21 mouse cellular contexts compared by ENCODE assay signal in the genomic region with DNA sequence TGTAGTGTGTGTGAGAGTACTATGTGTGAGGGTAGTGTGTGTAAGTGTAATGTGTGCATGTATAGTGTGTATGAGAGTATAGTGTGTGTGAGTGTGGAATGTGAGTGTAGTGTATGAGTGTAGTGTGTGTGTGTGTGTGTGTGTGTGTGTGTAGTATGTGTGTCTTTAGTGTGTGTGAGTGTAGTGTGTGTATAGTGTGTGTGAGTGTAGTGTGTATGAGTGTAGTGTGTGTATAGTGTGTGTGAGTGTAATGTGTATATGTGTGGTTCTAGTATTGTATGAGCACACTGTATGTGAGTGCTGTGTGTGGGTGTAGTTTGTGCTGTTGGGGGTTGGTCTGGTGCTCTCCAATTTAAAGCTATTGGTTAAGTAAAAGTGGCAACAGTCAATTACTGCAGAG.
DNase-seq lines count a peak whose midpoint lies in the region; ATAC-seq lines count a peak whose summit lies in the region.
"Had no signal": no experiment of that assay in that cellular context is flagged by ENCODE, and none has a peak within 500 bp of the region (broad histone marks: within the 10 kb centered on the region; RNA-seq: fewer than 3 reads in every experiment).

No protein-coding gene starts in this region.

- no peaks in the 10 kb centered on the region for H3K27me3 ChIP-seq in embryonic facial prominence, embryonic 11.5 days (ENCODE audit: control insufficient read depth, insufficient read depth, low read length)
- no peaks in the 10 kb centered on the region for H3K27me3 ChIP-seq in embryonic facial prominence, embryonic 10.5 days (replicated peaks; ENCODE audit: low read depth, poor library complexity, severe bottlenecking)
- no peaks in the 10 kb centered on the region for H3K27me3 ChIP-seq in forebrain, embryonic 13.5 days
- H3K27me3 ChIP-seq in forebrain, embryonic 16.5 days (replicated peaks; ENCODE audit: control insufficient read depth, insufficient read depth, low read length) = no peaks in the 10 kb centered on the region
- no peaks in the 10 kb centered on the region for H3K27me3 ChIP-seq in limb, embryonic 12.5 days
- H3K27me3 ChIP-seq in limb, embryonic 10.5 days (ENCODE audit: low read depth, poor library complexity, severe bottlenecking) = no peaks in the 10 kb centered on the region
- H3K27me3 ChIP-seq: CH12.LX, Patski had no signal

- H3K4me3 ChIP-seq in embryonic facial prominence, embryonic 11.5 days (ENCODE audit: low read depth, low read length) = no peak overlapping the region
- no peak overlapping the region for H3K4me3 ChIP-seq in embryonic facial prominence, embryonic 10.5 days
- H3K4me3 ChIP-seq in forebrain, embryonic 13.5 days = no peak overlapping the region
- no peak overlapping the region for H3K4me3 ChIP-seq in forebrain, embryonic 16.5 days (replicated peaks; ENCODE audit: low read length)
- H3K4me3 ChIP-seq in limb, embryonic 12.5 days (replicated peaks) = no peak overlapping the region
- H3K4me3 ChIP-seq in limb, embryonic 10.5 days = no peak overlapping the region

- H3K4me1 ChIP-seq in embryonic facial prominence, embryonic 11.5 days (ENCODE audit: control insufficient read depth, insufficient read depth, low read length) = no peaks in the 10 kb centered on the region
- no peaks in the 10 kb centered on the region for H3K4me1 ChIP-seq in embryonic facial prominence, embryonic 10.5 days
- H3K4me1 ChIP-seq in forebrain, embryonic 13.5 days = no peaks in the 10 kb centered on the region
- H3K4me1 ChIP-seq in forebrain, embryonic 16.5 days (replicated peaks; ENCODE audit: control insufficient read depth, insufficient read depth, low read length) = no peaks in the 10 kb centered on the region
- H3K4me1 ChIP-seq in limb, embryonic 12.5 days (replicated peaks) = no peaks in the 10 kb centered on the region
- no peaks in the 10 kb centered on the region for H3K4me1 ChIP-seq in limb, embryonic 10.5 days

- H3K9me3 ChIP-seq in embryonic facial prominence, embryonic 11.5 days (replicated peaks; ENCODE audit: control insufficient read depth, low read length) = no peaks in the 10 kb centered on the region
- no peaks in the 10 kb centered on the region for H3K9me3 ChIP-seq in embryonic facial prominence, embryonic 10.5 days
- H3K9me3 ChIP-seq in forebrain, embryonic 13.5 days (replicated peaks) = no peaks in the 10 kb centered on the region
- no peaks in the 10 kb centered on the region for H3K9me3 ChIP-seq in forebrain, embryonic 16.5 days (ENCODE audit: control insufficient read depth, low read length)
- no peaks in the 10 kb centered on the region for H3K9me3 ChIP-seq in limb, embryonic 12.5 days
- no peaks in the 10 kb centered on the region for H3K9me3 ChIP-seq in limb, embryonic 10.5 days (replicated peaks)
- H3K9me3 ChIP-seq: G1E had no signal

- no peak overlapping the region for H3K9ac ChIP-seq in embryonic facial prominence, embryonic 11.5 days (replicated peaks; ENCODE audit: low read length)
- no peak overlapping the region for H3K9ac ChIP-seq in forebrain, embryonic 13.5 days
- H3K9ac ChIP-seq in forebrain, embryonic 16.5 days (replicated peaks; ENCODE audit: low read depth, low read length) = no peak overlapping the region
- no peak overlapping the region for H3K9ac ChIP-seq in limb, embryonic 12.5 days (replicated peaks)

- H3K36me3 ChIP-seq in embryonic facial prominence, embryonic 11.5 days (replicated peaks; ENCODE audit: control insufficient read depth, insufficient read depth, low read depth, low read length) = no peaks in the 10 kb centered on the region
- H3K36me3 ChIP-seq in embryonic facial prominence, embryonic 10.5 days (replicated peaks) = no peaks in the 10 kb centered on the region
- no peaks in the 10 kb centered on the region for H3K36me3 ChIP-seq in forebrain, embryonic 13.5 days (ENCODE audit: poor library complexity, severe bottlenecking)
- H3K36me3 ChIP-seq in forebrain, embryonic 16.5 days (ENCODE audit: control insufficient read depth, insufficient read depth) = no peaks in the 10 kb centered on the region
- H3K36me3 ChIP-seq in limb, embryonic 12.5 days = no peaks in the 10 kb centered on the region
- H3K36me3 ChIP-seq in limb, embryonic 10.5 days = no peaks in the 10 kb centered on the region
- H3K36me3 ChIP-seq: G1E had no signal

- H3K4me2 ChIP-seq in embryonic facial prominence, embryonic 11.5 days (ENCODE audit: low read depth, low read length) = no peak overlapping the region
- H3K4me2 ChIP-seq in forebrain, embryonic 13.5 days = no peak overlapping the region
- H3K4me2 ChIP-seq in forebrain, embryonic 16.5 days (ENCODE audit: low read length) = no peak overlapping the region
- H3K4me2 ChIP-seq in limb, embryonic 12.5 days = no peak overlapping the region

- 0 out of 2 replicates have a peak, but pooled peaks have one; percentile 52 for ATAC-seq in embryonic facial prominence, embryonic 11.5 days (replicated peaks; ENCODE audit: insufficient number of reproducible peaks, low FRiP score, low TSS enrichment, low read depth)
- 0 out of 2 replicates have a peak, but pooled peaks have one; percentile 38 for ATAC-seq in forebrain, embryonic 13.5 days
- ATAC-seq in forebrain, embryonic 16.5 days = no peak
- 0 out of 2 replicates have a peak, but pooled peaks have one; percentile 52 for ATAC-seq in limb, embryonic 12.5 days (ENCODE audit: insufficient number of reproducible peaks, insufficient read depth, low FRiP score, low TSS enrichment, low read depth)
- ATAC-seq: activated CD4-positive, CD25-positive, alpha-beta regulatory T cell, adult 4 months; CD4-positive, CD25-positive, alpha-beta regulatory T cell, adult 4 months; Patski had no signal

- no peak for DNase-seq in embryonic facial prominence, embryonic 11.5 days (ENCODE audit: low spot score)
- DNase-seq in embryonic facial prominence, embryonic 10.5 days (ENCODE audit: low spot score) = no peak
- DNase-seq in limb, embryonic 10.5 days (ENCODE audit: low spot score) = no peak
- DNase-seq: adrenal gland, adult 2 months; adrenal gland, adult 8-10 months; adrenal gland, postnatal 10 days; adrenal gland, postnatal 14 days; adrenal gland, postnatal 25 days; adrenal gland, postnatal 36 days; B cell, adult 2 months; cerebellum, adult 11 months; cerebellum, adult 11-12 months; cerebellum, adult 18-20 months had no signal

- H3K27ac ChIP-seq in embryonic facial prominence, embryonic 11.5 days (replicated peaks; ENCODE audit: low read depth, low read length) = no peak overlapping the region
- no peak overlapping the region for H3K27ac ChIP-seq in embryonic facial prominence, embryonic 10.5 days (replicated peaks)
- no peak overlapping the region for H3K27ac ChIP-seq in forebrain, embryonic 13.5 days
- no peak overlapping the region for H3K27ac ChIP-seq in forebrain, embryonic 16.5 days (ENCODE audit: low read length)
- H3K27ac ChIP-seq in limb, embryonic 12.5 days = no peak overlapping the region
- H3K27ac ChIP-seq in limb, embryonic 10.5 days = no peak overlapping the region
